Comparison of ENCODE assay signal across 30 mouse cellular contexts in genomic region chr4:69456420-69456819, GRCm38 (mm10).
DNase-seq lines count a peak whose midpoint lies in the region; ATAC-seq and TF ChIP-seq lines count a peak whose summit lies in the region.
"Had no signal": no experiment of that assay in that cellular context is flagged by ENCODE, and none has a peak within 500 bp of the region (broad histone marks: within the 10 kb centered on the region; RNA-seq: fewer than 3 reads in every experiment).

No protein-coding gene starts in this region.

- no peaks in the 10 kb centered on the region for H3K9me3 ChIP-seq in hindbrain, postnatal 0 days (ENCODE audit: low read length)
- H3K9me3 ChIP-seq: embryonic facial prominence, embryonic 13.5 days; embryonic facial prominence, embryonic 15.5 days; forebrain, embryonic 10.5 days; forebrain, embryonic 12.5 days; G1E had no signal

- 82% methylated on average over 4 of the region's 4 CpGs for WGBS in hindbrain, postnatal 0 days

- ATAC-seq in frontal cortex, adult (ENCODE audit: low TSS enrichment) = peak; percentile 99
- ATAC-seq in hindbrain, postnatal 0 days = no peak
- ATAC-seq: activated CD4-positive, CD25-positive, alpha-beta regulatory T cell, adult 4 months; CD4-positive, CD25-positive, alpha-beta regulatory T cell, adult 4 months; forebrain, embryonic 14.5 days; Patski had no signal

- no peak overlapping the region for H3K4me2 ChIP-seq in hindbrain, postnatal 0 days (ENCODE audit: low read depth, low read length)
- H3K4me2 ChIP-seq: embryonic facial prominence, embryonic 13.5 days; embryonic facial prominence, embryonic 15.5 days; forebrain, embryonic 12.5 days had no signal

- TF ChIP-seq CTCF in hindbrain, postnatal 0 days (IDR thresholded peaks at IDR 0.05; ENCODE audit: low read depth) = no peak

- no peak overlapping the region for H3K27ac ChIP-seq in hindbrain, postnatal 0 days
- H3K27ac ChIP-seq: embryonic facial prominence, embryonic 13.5 days; embryonic facial prominence, embryonic 15.5 days; forebrain, embryonic 10.5 days; forebrain, embryonic 12.5 days had no signal

- no peak for DNase-seq in frontal cortex, postnatal 25 days (ENCODE audit: low spot score in 2 of 2)
- peak; percentile 10 for DNase-seq in left cerebral cortex, adult 11 months (ENCODE audit: low spot score)
- no peak for DNase-seq in left cerebral cortex, adult 8-10 months (ENCODE audit: low spot score in 2 of 2)
- DNase-seq in left cerebral cortex, postnatal 25 days (ENCODE audit: low spot score in 2 of 2) = peak; percentile 7 to 80
- no peak for DNase-seq in left cerebral cortex, postnatal 10 days (ENCODE audit: extremely low spot score in 1 of 2, low spot score in 2 of 2)
- peak; percentile 67 for DNase-seq in brain, adult 2 months (ENCODE audit: low read depth, low spot score)
- DNase-seq in hindbrain, postnatal 0 days (ENCODE audit: low spot score) = no peak
- DNase-seq: adrenal gland, adult 8-10 months; adrenal gland, postnatal 14 days; adrenal gland, postnatal 36 days; B cell, adult 2 months; cerebellum, adult 11 months; cerebellum, adult 18-20 months; cerebellum, adult 8-10 months; cerebellum, adult 9-11 months; cerebellum, postnatal 14 days; cerebellum, postnatal 36 days; embryo, embryonic 11 days had no signal

- no peaks in the 10 kb centered on the region for H3K4me1 ChIP-seq in hindbrain, postnatal 0 days (ENCODE audit: insufficient read depth, low read length)
- H3K4me1 ChIP-seq: embryonic facial prominence, embryonic 13.5 days; embryonic facial prominence, embryonic 15.5 days; forebrain, embryonic 10.5 days; forebrain, embryonic 12.5 days had no signal

- H3K36me3 ChIP-seq in hindbrain, postnatal 0 days (ENCODE audit: insufficient read depth, low read length) = no peaks in the 10 kb centered on the region
- H3K36me3 ChIP-seq: embryonic facial prominence, embryonic 13.5 days; embryonic facial prominence, embryonic 15.5 days; forebrain, embryonic 10.5 days; forebrain, embryonic 12.5 days; G1E had no signal

- intact Hi-C loops in left cerebral cortex, postnatal 25 days (cut with DNase I) = loop anchor here (1.0 to 10.0 kb wide), 5 partner anchors 73 to 502 kb away; partner anchors contain the start of gene Brinp1
- intact Hi-C loops in left cerebral cortex, postnatal 10 days (cut with DNase I) = no loop called here

- no peak overlapping the region for H3K4me3 ChIP-seq in hindbrain, postnatal 0 days (ENCODE audit: low read length)
- H3K4me3 ChIP-seq: embryonic facial prominence, embryonic 13.5 days; embryonic facial prominence, embryonic 15.5 days; erythroblast, embryonic 14.5 days; forebrain, embryonic 10.5 days; forebrain, embryonic 12.5 days had no signal

- no peaks in the 10 kb centered on the region for H3K27me3 ChIP-seq in hindbrain, postnatal 0 days (ENCODE audit: insufficient read depth, low read length)
- H3K27me3 ChIP-seq: CH12.LX; embryonic facial prominence, embryonic 13.5 days; embryonic facial prominence, embryonic 15.5 days; forebrain, embryonic 12.5 days; Patski had no signal

- H3K9ac ChIP-seq in hindbrain, postnatal 0 days (replicated peaks; ENCODE audit: low read length) = no peak overlapping the region
- H3K9ac ChIP-seq: embryonic facial prominence, embryonic 13.5 days; embryonic facial prominence, embryonic 15.5 days; forebrain, embryonic 12.5 days had no signal

Comparison
In these comparisons a context has a peak if more than half of its experiments do, and no peak if none do; other contexts are left out.
1. DNase-seq: peak in left cerebral cortex, adult 11 months (single experiment), left cerebral cortex, postnatal 25 days (2 of 2) and brain, adult 2 months (single experiment); none in frontal cortex, postnatal 25 days (0 of 2), left cerebral cortex, adult 8-10 months (0 of 2), left cerebral cortex, postnatal 10 days (0 of 2) and hindbrain, postnatal 0 days (single experiment).